Mouse (Mus musculus): ENCODE results near the gene Tmigd3.

GRCm38 (mm10) chr3:105927561-105928194 lies 57.0 kb downstream of the Tmigd3 start:
- TF ChIP-seq CTCF (IDR thresholded peaks at IDR 0.05; ENCODE audit: low read depth) = no peak
- no peak for TF ChIP-seq EP300 (optimal IDR thresholded peaks at IDR 0.05)
